Mouse (Mus musculus) CH12.LX (cell line): ENCODE results near the gene Gramd1b. TPM values are rescaled to one million over a fixed set of nuclear protein-coding genes. Genes with fewer than 3 reads are reported as not detected.

ENCODE experiments used
- DNase-seq: peaks from one replicate; pipeline ENCODE4 v3.0.0-alpha.2; 2013; ENCODE audit errors: extremely low read depth
- H3K27ac ChIP-seq: 2 replicates; pipeline ENCODE4 v1.5.1; 2012; ENCODE audit warnings: low read depth, mild to moderate bottlenecking, control low read depth, moderate library complexity; ENCODE audit not compliant: insufficient read depth
- H3K27me3 ChIP-seq: replicated peaks from 2 replicates; pipeline ENCODE3; 2012; ENCODE audit warnings: inconsistent platforms
- H3K36me3 ChIP-seq, 2 experiments: replicated peaks in 1 of 2; 2 replicates each; pipeline versions ENCODE3 to v1.6.1; 2012; ENCODE audit warnings: inconsistent platforms in 1 of 2, low read length in 1 of 2, mild to moderate bottlenecking in 1 of 2, mixed read lengths in 1 of 2, moderate library complexity in 1 of 2; ENCODE audit not compliant: control insufficient read depth in 1 of 2, insufficient read depth in 1 of 2
- H3K4me1 ChIP-seq, 2 experiments: 2 replicates each; pipeline ENCODE4 v1.6.1; 2012; ENCODE audit warnings: inconsistent platforms in 1 of 2, moderate library complexity in 1 of 2; ENCODE audit not compliant: insufficient read depth in 2 of 2, control insufficient read depth in 1 of 2
- H3K4me2 ChIP-seq: 2 replicates; pipeline ENCODE4 v1.6.1; 2012; ENCODE audit warnings: low read depth, mild to moderate bottlenecking, control low read depth; ENCODE audit not compliant: poor library complexity, insufficient read depth, severe bottlenecking
- H3K4me3 ChIP-seq, 3 experiments: fragments of 150-350 bp in 1 of 3; sonication (generic) in 1 of 3; replicated peaks in 1 of 3; 2 replicates each; pipeline versions ENCODE3 to v1.5.1; 2011 to 2012; ENCODE audit warnings: low read depth in 2 of 3, low read length in 2 of 3, mild to moderate bottlenecking in 2 of 3, moderate library complexity in 2 of 3, control low read depth in 1 of 3, improper control_type of control experiment in 1 of 3, inconsistent platforms in 1 of 3, mixed read lengths in 1 of 3; ENCODE audit not compliant: poor library complexity in 1 of 3
- H3K79me2 ChIP-seq: replicated peaks from 2 replicates; pipeline ENCODE4 v1.6.1; 2012; ENCODE audit warnings: mild to moderate bottlenecking, moderate library complexity; ENCODE audit not compliant: control insufficient read depth, poor library complexity, insufficient read depth, severe bottlenecking; ENCODE audit errors: extremely low read depth
- H3K9ac ChIP-seq: 2 replicates; pipeline ENCODE4 v1.6.1; 2012; ENCODE audit warnings: low read depth, mild to moderate bottlenecking, control low read depth, moderate library complexity; ENCODE audit not compliant: insufficient read depth
- H3K9me3 ChIP-seq: replicated peaks from 2 replicates; pipeline ENCODE3; 2012; ENCODE audit warnings: low read length, inconsistent platforms, mixed read lengths
- IRF4 ChIP-seq: IDR thresholded peaks from 2 replicates; pipeline ENCODE4 v1.6.1; 2014; ENCODE audit warnings: low read depth, mild to moderate bottlenecking, inconsistent platforms, low read length, improper control_type of control experiment
- JUN ChIP-seq: IDR thresholded peaks from 2 replicates; pipeline ENCODE4 v1.6.1; 2011; ENCODE audit warnings: low read depth, mild to moderate bottlenecking, low read length, improper control_type of control experiment, moderate library complexity; ENCODE audit not compliant: insufficient read depth
- MEF2A ChIP-seq: IDR thresholded peaks from 2 replicates; pipeline ENCODE4 v1.6.1; 2014; ENCODE audit warnings: low read depth, mild to moderate bottlenecking, inconsistent platforms, low read length, improper control_type of control experiment, borderline replicate concordance
- PAX5 ChIP-seq: IDR thresholded peaks from 2 replicates; pipeline ENCODE4 v1.6.1; 2012; ENCODE audit warnings: low read length, inconsistent platforms, mixed read lengths
- RCOR1 ChIP-seq: conservative IDR thresholded peaks from 2 replicates; pipeline ENCODE4 v1.6.1; 2012; ENCODE audit warnings: low read depth, mild to moderate bottlenecking, inconsistent platforms, low read length, improper control_type of control experiment
- SIN3A ChIP-seq: IDR thresholded peaks from 2 replicates; pipeline ENCODE4 v1.6.1; 2012; ENCODE audit warnings: low read length, improper control_type of control experiment, inconsistent platforms
- SMC3 ChIP-seq: IDR thresholded peaks from 2 replicates; pipeline ENCODE4 v1.6.1; 2011; ENCODE audit warnings: low read depth, low read length, improper control_type of control experiment
- TBP ChIP-seq: conservative IDR thresholded peaks from 2 replicates; pipeline ENCODE4 v1.6.1; 2011; ENCODE audit warnings: low read depth, low read length, improper control_type of control experiment
- TCF12 ChIP-seq: IDR thresholded peaks from 2 replicates; pipeline ENCODE4 v1.6.1; 2014; ENCODE audit warnings: low read depth, mild to moderate bottlenecking, inconsistent platforms, low read length, improper control_type of control experiment
- UBTF ChIP-seq: IDR thresholded peaks from 2 replicates; pipeline ENCODE4 v1.6.1; 2012; ENCODE audit warnings: low read depth, mild to moderate bottlenecking, inconsistent platforms, low read length, improper control_type of control experiment, moderate library complexity
- USF2 ChIP-seq: conservative IDR thresholded peaks from 2 replicates; pipeline ENCODE4 v1.6.1; 2011; ENCODE audit warnings: low read depth, low read length, improper control_type of control experiment
- ZKSCAN1 ChIP-seq: IDR thresholded peaks from 2 replicates; pipeline ENCODE4 v1.6.1; 2012; ENCODE audit warnings: low read depth, inconsistent platforms, low read length, improper control_type of control experiment, borderline replicate concordance
- dilution Hi-C: fragments of 300-500 bp; cut with MboI; formaldehyde crosslinking; loops from 2 replicates; pipeline ENCODE4 v1.14.3; 2020; ENCODE audit warnings: low sequenced_read_pairs; ENCODE audit not compliant: extremely low pct_unique_long_range_greater_than_20kb, extremely low pct_ligation_motif_present
- in situ Hi-C: fragments of 300-500 bp; cut with MboI; formaldehyde crosslinking; loops from 3 replicates; pipeline ENCODE4 v1.14.3; 2019; ENCODE audit warnings: low sequenced_read_pairs, low pct_ligation_motif_present, low pct_unique_long_range_greater_than_20kb, mixed read lengths
- polyA plus RNA-seq: library from polyadenylated mRNA; unstranded; fragments of >175 nt; gene quantifications from 2 replicates; pipeline ENCODE4 v1.2.1, GENCODE M21; 2012; ENCODE audit warnings: low read depth; ENCODE audit not compliant: insufficient read length
- total RNA-seq, 2 experiments: library from RNA; depleted of rRNA; stranded (reverse); fragments of 300-350 nt in 1 of 2; fragments of >200 nt in 1 of 2; gene quantifications; 2 replicates each; pipeline ENCODE4 v1.2.3; 2012 to 2014

Gramd1b gene
- total and polyA plus RNA-seq, 3 experiments, result 13.3 to 40.8 (median 16.7) TPM

DNA sequence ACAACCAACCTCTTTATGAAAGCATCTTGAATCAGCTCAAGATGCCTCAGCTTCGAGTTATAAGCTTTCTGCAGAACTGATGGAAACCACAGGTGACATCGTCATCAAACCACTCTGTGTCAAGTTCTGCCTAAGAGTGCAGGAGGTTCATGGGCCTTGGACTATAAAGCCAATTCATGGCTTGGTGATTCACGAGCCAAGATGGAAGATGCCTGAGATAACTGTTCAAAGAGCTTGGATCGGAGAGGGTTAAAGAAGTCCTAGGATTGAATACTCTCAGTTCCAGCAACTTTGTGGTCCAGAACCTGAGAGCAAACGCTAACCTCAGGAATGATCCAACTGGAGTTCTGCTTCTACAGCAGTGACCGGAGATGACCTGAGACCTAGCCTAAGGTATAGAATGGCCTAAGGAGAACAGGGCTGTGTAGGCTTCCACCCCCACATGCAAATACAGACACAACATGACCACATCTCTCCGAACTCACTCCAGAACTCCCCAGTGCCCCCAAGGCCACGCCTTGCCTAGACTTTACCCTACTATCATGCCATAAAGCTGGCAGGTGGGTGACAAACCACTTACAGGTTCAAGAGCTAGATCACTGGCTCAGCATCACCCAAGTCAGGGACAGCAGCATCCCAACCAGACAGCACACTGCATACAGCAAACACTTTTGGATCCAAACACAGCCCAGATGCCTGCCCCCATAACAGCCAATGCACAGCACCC, 141.4 kb downstream of the Gramd1b start:
- H3K9me3 ChIP-seq, result no peaks in the 10 kb centered on the region
- no peak overlapping the region for H3K4me2 ChIP-seq
- no peak for DNase-seq
- H3K27ac ChIP-seq, result no peak overlapping the region
- peaks cover 0 to 71% of the 10 kb centered on the region in 2 experiments for H3K36me3 ChIP-seq
- dilution Hi-C loops, result no loop called here
- H3K79me2 ChIP-seq, result no peaks in the 10 kb centered on the region; the same call in 1 of the 2 replicates
- H3K4me3 ChIP-seq, result no peak overlapping the region
- H3K9ac ChIP-seq, result no peak overlapping the region
- H3K4me1 ChIP-seq, result peaks cover 4 to 11% of the 10 kb centered on the region in 2 experiments; a peak in 2 of 4 replicates
- in situ Hi-C loops, result loop anchor here (5.0 to 10.0 kb wide), 2 partner anchors 38 to 165 kb away; no protein-coding TSS in a partner anchor
- H3K27me3 ChIP-seq, result no peaks in the 10 kb centered on the region
- TF ChIP-seq PAX5, result no peak
- TF ChIP-seq UBTF, result no peak
- TF ChIP-seq TCF12, result no peak
- TF ChIP-seq ZKSCAN1, result no peak
- TF ChIP-seq SMC3, result no peak
- no peak for TF ChIP-seq USF2

DNA sequence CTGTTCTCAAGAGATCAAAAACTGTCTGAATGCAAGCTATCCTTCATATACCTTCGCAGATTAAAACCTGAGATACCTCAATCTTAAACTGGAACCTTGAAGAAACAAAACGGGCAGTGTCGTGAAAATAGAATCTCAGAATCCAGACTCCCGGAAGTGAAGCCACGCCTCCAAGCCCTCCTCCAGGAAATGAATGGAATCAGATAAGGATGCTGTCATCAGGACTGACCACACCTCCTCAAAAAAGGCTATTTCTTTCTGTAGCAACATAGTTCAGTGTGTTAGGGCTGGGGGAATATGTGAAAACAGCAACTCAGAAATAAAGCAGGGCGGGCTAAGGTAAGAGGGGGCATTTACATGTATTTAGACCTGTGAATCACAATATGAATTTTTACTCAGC, 142.0 kb downstream of the Gramd1b start:
- Histone ChIP-seq H3K9ac (no peak overlapping the region), H3K4me1 (peaks cover 4 to 11% of the 10 kb centered on the region in 2 experiments; a peak in 2 of 4 replicates), H3K36me3 (peaks cover 0 to 74% of the 10 kb centered on the region in 2 experiments)
- dilution Hi-C loops, result no loop called here
- in situ Hi-C loops, result no loop called here
- TF ChIP-seq IRF4 (no peak), SIN3A (no peak)
- TF ChIP-seq, all 38 proteins: peak for 0
- H3K79me2 ChIP-seq, result no peaks in the 10 kb centered on the region; the same call in 1 of the 2 replicates
- no peaks in the 10 kb centered on the region for H3K9me3 ChIP-seq
- DNase-seq, result no peak
- H3K27ac ChIP-seq, result no peak overlapping the region
- no peak overlapping the region for H3K4me2 ChIP-seq
- no peaks in the 10 kb centered on the region for H3K27me3 ChIP-seq
- no peak overlapping the region for H3K4me3 ChIP-seq

DNA sequence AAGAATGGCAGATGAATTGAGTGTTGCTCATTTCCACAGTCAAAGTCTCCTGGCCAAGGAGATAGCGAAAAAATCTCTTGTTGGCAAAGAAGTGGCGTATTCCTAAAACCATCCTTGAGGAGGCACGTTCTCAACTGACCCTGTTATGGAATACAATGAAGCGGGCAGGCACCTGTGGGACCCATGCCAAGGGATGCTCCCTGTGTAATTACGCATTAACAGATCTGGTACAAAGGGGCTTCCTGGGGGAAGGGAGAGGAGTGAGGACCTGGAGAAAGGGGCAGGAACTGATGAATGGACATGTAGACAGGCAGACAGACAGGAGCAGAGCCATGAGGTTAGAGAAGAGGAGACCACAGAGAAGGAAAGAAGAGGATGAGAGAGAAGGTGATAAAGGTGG, 146.4 kb downstream of the Gramd1b start:
- Histone ChIP-seq H3K36me3 (peaks cover 0 to 42% of the 10 kb centered on the region in 2 experiments), H3K9me3 (peaks cover 2% of the 10 kb centered on the region), H3K4me2 (no peak overlapping the region), H3K27ac (no peak overlapping the region), H3K9ac (no peak overlapping the region), H3K27me3 (no peaks in the 10 kb centered on the region), H3K4me3 (no peak overlapping the region), H3K79me2 (no peaks in the 10 kb centered on the region; the same call in 1 of the 2 replicates), H3K4me1 (peaks cover 3 to 17% of the 10 kb centered on the region in 2 experiments; a peak in 3 of 4 replicates)
- in situ Hi-C loops (no loop called here), dilution Hi-C loops (no loop called here)
- TF ChIP-seq JUN (no peak), RCOR1 (no peak), TBP (no peak), MEF2A (no peak)
- DNase-seq, result no peak
